Mouse (Mus musculus) bone marrow macrophage, adult 2 months (primary cell): ENCODE measurements around the gene Zfyve28. TPM values are rescaled to one million over a fixed set of nuclear protein-coding genes. Genes with fewer than 3 reads are reported as not detected.

Experiments used
- H3K27ac ChIP-seq: 2 replicates; pipeline ENCODE4 v1.5.1; 2012; ENCODE audit warnings: low read depth, low read length; ENCODE audit not compliant: insufficient read depth
- H3K4me1 ChIP-seq: 2 replicates; pipeline ENCODE4 v1.6.1; 2012; ENCODE audit warnings: low read length; ENCODE audit not compliant: control insufficient read depth, insufficient read depth
- H3K4me3 ChIP-seq: 2 replicates; pipeline ENCODE4 v1.5.1; 2012; ENCODE audit warnings: mild to moderate bottlenecking, low read length, moderate library complexity; ENCODE audit not compliant: insufficient read depth
- CTCF ChIP-seq: IDR thresholded peaks from 2 replicates; pipeline ENCODE4 v1.5.1; 2012; ENCODE audit warnings: low read depth, mild to moderate bottlenecking, low read length, moderate library complexity
- POLR2A ChIP-seq: IDR thresholded peaks from 2 replicates; pipeline ENCODE4 v1.6.1; 2012; ENCODE audit warnings: mild to moderate bottlenecking, low read depth, low read length, borderline replicate concordance
- polyA plus RNA-seq: library from polyadenylated mRNA; stranded (reverse); fragments of >200 nt; gene quantifications from 2 replicates; pipeline ENCODE4 v1.2.4, GENCODE M21; 2012; ENCODE audit not compliant: missing spikeins, insufficient read depth, insufficient read length

Zfyve28 gene
- polyA plus RNA-seq, 1 experiment = 50.9 TPM

- peaks cover 27% of the 10 kb centered on the region for H3K4me1 ChIP-seq
- TF ChIP-seq POLR2A (no peak), CTCF (no peak)
- no peak overlapping the region for H3K4me3 ChIP-seq
- H3K27ac ChIP-seq = no peak overlapping the region
Measured at GRCm38 (mm10) chr5:34174550-34175402, 113.5 kb downstream of the Zfyve28 start.

GRCm38 (mm10) chr5:34174021-34174420, 114.2 kb downstream of the Zfyve28 start:
- peaks cover 28% of the 10 kb centered on the region for H3K4me1 ChIP-seq
- no peak overlapping the region for H3K4me3 ChIP-seq
- no peak overlapping the region for H3K27ac ChIP-seq
- TF ChIP-seq POLR2A (no peak), CTCF (no peak)

- peaks cover 36% of the 10 kb centered on the region for H3K4me1 ChIP-seq
- TF ChIP-seq CTCF = no peak
- TF ChIP-seq POLR2A = no peak
- peak overlapping the region; percentile 100 for H3K27ac ChIP-seq
- H3K4me3 ChIP-seq = peak overlapping the region; percentile 37
Measured at GRCm38 (mm10) chr5:34170726-34171125, 117.5 kb downstream of the Zfyve28 start.

GRCm38 (mm10) chr5:34169954-34170353, 118.3 kb downstream of the Zfyve28 start:
- TF ChIP-seq POLR2A (no peak), CTCF (no peak)
- Histone ChIP-seq H3K27ac (peak overlapping the region; percentile 100), H3K4me3 (peak overlapping the region; percentile 45), H3K4me1 (peaks cover 36% of the 10 kb centered on the region)

GRCm38 (mm10) chr5:34168950-34169891, 119.0 kb downstream of the Zfyve28 start, which contains the start of the genes Poln and Haus3:
Gene Poln (minus strand): TSS chr5:34169448.
Gene Haus3 (minus strand): TSS chr5:34169527.
- Histone ChIP-seq H3K4me1 (peaks cover 43% of the 10 kb centered on the region), H3K27ac (peak within 1 kb of the TSS; percentile 100), H3K4me3 (peak within 1 kb of the TSS; percentile 81)
- peak; percentile 22; the same call in 1 of the 2 replicates for TF ChIP-seq POLR2A
- no peak for TF ChIP-seq CTCF

GRCm38 (mm10) chr5:34167857-34168256, 120.4 kb downstream of the Zfyve28 start:
- Histone ChIP-seq H3K4me3 (peak overlapping the region; percentile 30; the same call in 1 of the 2 replicates), H3K27ac (no peak overlapping the region), H3K4me1 (peaks cover 42% of the 10 kb centered on the region)
- TF ChIP-seq POLR2A = no peak
- no peak for TF ChIP-seq CTCF

- Histone ChIP-seq H3K4me3 (no peak overlapping the region), H3K27ac (no peak overlapping the region), H3K4me1 (peaks cover 27% of the 10 kb centered on the region)
- TF ChIP-seq CTCF = no peak
- TF ChIP-seq POLR2A = no peak
Measured at GRCm38 (mm10) chr5:34165793-34166192, 122.5 kb downstream of the Zfyve28 start.

- peaks cover 2% of the 10 kb centered on the region; the same call in 1 of the 2 replicates for H3K4me1 ChIP-seq
- no peak overlapping the region for H3K4me3 ChIP-seq
- H3K27ac ChIP-seq = no peak overlapping the region
- no peak for TF ChIP-seq CTCF
Measured at GRCm38 (mm10) chr5:34148476-34148875, 139.8 kb downstream of the Zfyve28 start.

- peaks cover 2% of the 10 kb centered on the region; the same call in 1 of the 2 replicates for H3K4me1 ChIP-seq
- no peak for TF ChIP-seq CTCF
- no peak for TF ChIP-seq POLR2A
Measured at GRCm38 (mm10) chr5:34147554-34147953, 140.7 kb downstream of the Zfyve28 start.

More at GRCm38 (mm10) chr5:34147554-34147953, 140.7 kb downstream of the Zfyve28 start:
- H3K27ac ChIP-seq = no peak overlapping the region
- no peak overlapping the region for H3K4me3 ChIP-seq

Other genes starting within 250 kb of the Zfyve28 start
- 0.56 and 1.5 TPM in 2 replicates for gene Poln, start 119.0 kb downstream of the Zfyve28 start, polyA plus RNA-seq
- gene Haus3, start 118.9 kb downstream of the Zfyve28 start, polyA plus RNA-seq = 25.8 and 33.0 TPM in 2 replicates
- 112 and 116 TPM in 2 replicates for gene Mxd4, start 100.7 kb downstream of the Zfyve28 start, polyA plus RNA-seq
- gene Cfap99, start 151 bp upstream of the Zfyve28 start, polyA plus RNA-seq = not detected in 2 replicates
- 60.3 and 66.4 TPM in 2 replicates for gene Rnf4, start 47.8 kb upstream of the Zfyve28 start, polyA plus RNA-seq
- 20.2 and 21.9 TPM in 2 replicates for gene Fam193a, start 81.5 kb upstream of the Zfyve28 start, polyA plus RNA-seq
- 34.2 and 43.9 TPM in 2 replicates for gene Tnip2, start 225.5 kb upstream of the Zfyve28 start, polyA plus RNA-seq
- gene Sh3bp2, start 237.4 kb upstream of the Zfyve28 start, polyA plus RNA-seq = 129 and 132 TPM in 2 replicates